Mouse (Mus musculus): ENCODE results near the gene Mcu.

DNA sequence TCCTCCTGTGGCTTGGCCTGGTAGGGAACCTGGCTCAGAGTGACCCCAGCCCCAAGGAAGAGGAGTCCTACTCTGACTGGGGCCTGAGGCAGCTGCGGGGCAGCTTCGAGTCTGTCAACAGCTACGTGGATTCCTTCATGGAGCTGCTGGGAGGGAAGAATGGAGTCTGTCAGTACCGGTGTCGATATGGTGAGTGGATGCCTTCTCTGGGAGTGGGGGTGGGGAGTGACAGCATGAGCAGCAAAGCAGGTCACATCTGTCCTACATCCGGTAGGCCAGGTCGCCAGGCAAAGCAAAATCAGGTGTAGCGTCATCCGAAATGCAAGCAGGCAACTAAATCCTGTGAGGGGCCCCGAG lies 212.7 kb downstream of the Mcu start:
- TF ChIP-seq CTCF (IDR thresholded peaks at IDR 0.05; ENCODE audit: low read depth) (no peak), EP300 (IDR thresholded peaks at IDR 0.05; ENCODE audit: low read depth) (no peak)

Measured in heart, postnatal 0 days (tissue).